Mouse (Mus musculus) E14TG2a.4 (cell line): ENCODE results near the gene Gps1.

Source experiments
- H3K27me3 ChIP-seq: 2 replicates; pipeline ENCODE4 v1.6.1; 2014; ENCODE audit warnings: low read length, control low read depth; ENCODE audit not compliant: insufficient read depth
- H3K36me3 ChIP-seq: 2 replicates; pipeline ENCODE4 v1.6.1; 2014; ENCODE audit warnings: low read length, control low read depth; ENCODE audit not compliant: insufficient read depth
- H3K4me1 ChIP-seq: replicated peaks from 2 replicates; pipeline ENCODE4 v1.6.1; 2014; ENCODE audit warnings: low read depth, low read length, control low read depth
- H3K4me3 ChIP-seq: replicated peaks from 2 replicates; pipeline ENCODE4 v1.5.1; 2014; ENCODE audit warnings: mild to moderate bottlenecking, low read length
- H3K9me3 ChIP-seq: 2 replicates; pipeline ENCODE4 v1.6.1; 2014; ENCODE audit warnings: low read length, control low read depth
- CTCF ChIP-seq: conservative IDR thresholded peaks from 2 replicates; pipeline ENCODE4 v1.5.1; 2014; ENCODE audit warnings: low read length
- NANOG ChIP-seq: IDR thresholded peaks from 2 replicates; pipeline ENCODE4 v1.6.1; 2014; ENCODE audit warnings: borderline replicate concordance, low read length, mixed read lengths
- POU5F1 ChIP-seq: IDR thresholded peaks from 2 replicates; pipeline ENCODE4 v1.6.1; 2014; ENCODE audit warnings: low read length, borderline replicate concordance

The Gps1 gene

GRCm38 (mm10) chr11:120808010-120808409 is 23.9 kb downstream of the Gps1 start:
- TF ChIP-seq POU5F1 = no peak
- TF ChIP-seq NANOG = no peak
- no peak for TF ChIP-seq CTCF
- Histone ChIP-seq H3K27me3 (no peaks in the 10 kb centered on the region), H3K36me3 (peaks cover 84% of the 10 kb centered on the region), H3K9me3 (no peaks in the 10 kb centered on the region), H3K4me1 (peaks cover 85% of the 10 kb centered on the region), H3K4me3 (no peak overlapping the region)

- TF ChIP-seq CTCF (no peak), POU5F1 (no peak), NANOG (no peak)
- Histone ChIP-seq H3K27me3 (no peaks in the 10 kb centered on the region), H3K9me3 (no peaks in the 10 kb centered on the region), H3K4me3 (no peak overlapping the region), H3K36me3 (peaks cover 100% of the 10 kb centered on the region), H3K4me1 (peaks cover 83% of the 10 kb centered on the region)
Observed at GRCm38 (mm10) chr11:120812068-120812467, 28.0 kb downstream of the Gps1 start.

- TF ChIP-seq CTCF = no peak
- TF ChIP-seq NANOG = no peak
- no peak for TF ChIP-seq POU5F1
- Histone ChIP-seq H3K4me3 (no peak overlapping the region), H3K9me3 (no peaks in the 10 kb centered on the region), H3K27me3 (no peaks in the 10 kb centered on the region), H3K4me1 (peaks cover 85% of the 10 kb centered on the region), H3K36me3 (peaks cover 100% of the 10 kb centered on the region)
Observed at GRCm38 (mm10) chr11:120817358-120817757, 33.3 kb downstream of the Gps1 start.

GRCm38 (mm10) chr11:120818251-120818650 is 34.2 kb downstream of the Gps1 start:
- TF ChIP-seq CTCF = no peak
- TF ChIP-seq NANOG = no peak
- no peak for TF ChIP-seq POU5F1
- Histone ChIP-seq H3K4me1 (peaks cover 85% of the 10 kb centered on the region), H3K27me3 (no peaks in the 10 kb centered on the region), H3K36me3 (peaks cover 100% of the 10 kb centered on the region), H3K4me3 (no peak overlapping the region), H3K9me3 (no peaks in the 10 kb centered on the region)

GRCm38 (mm10) chr11:120819556-120819955 is 35.5 kb downstream of the Gps1 start:
- Histone ChIP-seq H3K36me3 (peaks cover 87% of the 10 kb centered on the region), H3K4me3 (no peak overlapping the region), H3K27me3 (no peaks in the 10 kb centered on the region), H3K4me1 (peaks cover 75% of the 10 kb centered on the region), H3K9me3 (no peaks in the 10 kb centered on the region)
- TF ChIP-seq NANOG (no peak), CTCF (no peak), POU5F1 (no peak)

- H3K4me3 ChIP-seq = peak overlapping the region; percentile 96; the same call in 1 of the 2 replicates
- TF ChIP-seq CTCF (no peak), NANOG (no peak)
- H3K4me1 ChIP-seq = peaks cover 74% of the 10 kb centered on the region
- no peaks in the 10 kb centered on the region for H3K9me3 ChIP-seq
- peaks cover 77% of the 10 kb centered on the region for H3K36me3 ChIP-seq
- no peaks in the 10 kb centered on the region for H3K27me3 ChIP-seq
Observed at GRCm38 (mm10) chr11:120820546-120820945, 36.5 kb downstream of the Gps1 start.

GRCm38 (mm10) chr11:120821076-120821922 is 37.2 kb downstream of the Gps1 start:
- Histone ChIP-seq H3K27me3 (no peaks in the 10 kb centered on the region), H3K9me3 (no peaks in the 10 kb centered on the region), H3K36me3 (peaks cover 69% of the 10 kb centered on the region), H3K4me1 (peaks cover 75% of the 10 kb centered on the region), H3K4me3 (peak overlapping the region; percentile 96)
- TF ChIP-seq CTCF (no peak), NANOG (no peak), POU5F1 (no peak)

GRCm38 (mm10) chr11:120822321-120822720 is 38.2 kb downstream of the Gps1 start:
- TF ChIP-seq POU5F1 = no peak
- no peak for TF ChIP-seq NANOG
- TF ChIP-seq CTCF = no peak
- H3K9me3 ChIP-seq = no peaks in the 10 kb centered on the region
- H3K4me3 ChIP-seq = peak overlapping the region; percentile 96
- no peaks in the 10 kb centered on the region for H3K27me3 ChIP-seq
- H3K4me1 ChIP-seq = peaks cover 79% of the 10 kb centered on the region
- peaks cover 59% of the 10 kb centered on the region for H3K36me3 ChIP-seq

GRCm38 (mm10) chr11:120822831-120823550 is 38.9 kb downstream of the Gps1 start:
- TF ChIP-seq NANOG = no peak
- Histone ChIP-seq H3K36me3 (peaks cover 52% of the 10 kb centered on the region), H3K4me3 (peak overlapping the region; percentile 96), H3K4me1 (peaks cover 84% of the 10 kb centered on the region), H3K9me3 (no peaks in the 10 kb centered on the region), H3K27me3 (no peaks in the 10 kb centered on the region)
